Mouse (Mus musculus) megakaryocyte-erythroid progenitor cell, adult 5-6 weeks (primary cell): ENCODE data around the gene Kazn. TPM values are rescaled to one million over a fixed set of nuclear protein-coding genes. Genes with fewer than 3 reads are reported as not detected.

ENCODE experiments used
- total RNA-seq, 2 experiments: library from RNA; stranded (forward) in 1 of 2; stranded (reverse) in 1 of 2; fragments of 200-1000, 215-1000 nt in 1 of 2; fragments of >200 nt in 1 of 2; fragmentation: Nextera tagmentation in 1 of 2; gene quantifications; 2 replicates each; pipeline ENCODE4 v1.2.3; 2014 to 2017

Gene Kazn
- total RNA-seq, 2 experiments from 2014 or later = 2.0 TPM; not detected in 1

Other genes starting within 250 kb of the Kazn start
- not detected in 2 replicates for gene Fhad1, start 224.3 kb downstream of the Kazn start, total RNA-seq (2014; fragmentation: Nextera tagmentation)
- gene Fhad1, start 224.3 kb downstream of the Kazn start, total RNA-seq (2017) = not detected in 2 replicates
- 0.42 TPM in 1 of 2 replicates, not detected in the other for gene Tmem51, start 155.1 kb downstream of the Kazn start, total RNA-seq (2014; fragmentation: Nextera tagmentation)
- not detected in 2 replicates for gene Tmem51, start 155.1 kb downstream of the Kazn start, total RNA-seq (2017)